ENCODE assay signal across 8 mouse cellular contexts in the genomic region with DNA sequence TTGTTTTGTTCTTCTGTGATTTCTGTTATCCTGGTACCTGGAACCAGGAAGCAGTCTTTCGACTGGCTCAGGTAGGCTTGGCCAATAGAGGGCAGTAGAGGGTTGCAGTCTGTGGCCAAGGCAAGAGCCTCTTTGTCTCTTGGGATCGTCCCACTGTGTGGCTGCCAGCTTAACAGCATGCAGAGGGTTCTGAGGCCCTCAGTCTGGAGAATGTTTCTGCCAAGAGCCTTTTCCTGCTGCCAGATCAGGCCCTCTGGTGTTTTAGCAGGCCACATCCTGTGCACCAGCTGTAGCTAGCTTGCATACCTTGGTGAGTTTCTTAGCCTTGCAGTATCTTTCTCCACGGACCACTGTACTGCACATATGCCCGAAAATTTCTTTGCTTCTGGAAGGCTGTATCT.
A peak's percentile ranks its signal among the peaks of the same experiment; 100 is the strongest.
DNase-seq lines count a peak whose midpoint lies in the region; ATAC-seq and TF ChIP-seq lines count a peak whose summit lies in the region.
"Had no signal": no experiment of that assay in that cellular context is flagged by ENCODE, and none has a peak within 500 bp of the region (broad histone marks: within the 10 kb centered on the region; RNA-seq: fewer than 3 reads in every experiment).

No protein-coding gene starts in this region.

- H3K36me3 ChIP-seq in intestine, embryonic 14.5 days (ENCODE audit: control insufficient read depth, insufficient read depth, low read length), result no peaks in the 10 kb centered on the region
- H3K36me3 ChIP-seq in midbrain, embryonic 10.5 days, result no peaks in the 10 kb centered on the region
- H3K36me3 ChIP-seq in small intestine, adult 2 months (ENCODE audit: control insufficient read depth, insufficient read depth, low read length), result no peaks in the 10 kb centered on the region

- H3K27ac ChIP-seq in intestine, embryonic 14.5 days (ENCODE audit: low read depth), result no peak overlapping the region
- H3K27ac ChIP-seq in midbrain, embryonic 10.5 days (replicated peaks), result peak overlapping the region; percentile 68; the same call in 1 of the 2 replicates
- H3K27ac ChIP-seq in small intestine, adult 2 months (ENCODE audit: insufficient read depth, low read depth, low read length), result no peak overlapping the region

- 39% methylated on average over 4 of the region's 4 CpGs for WGBS in intestine, embryonic 14.5 days
- WGBS in midbrain, embryonic 10.5 days, result 42% methylated on average over 4 of the region's 4 CpGs
- WGBS in small intestine, adult 2 months, result 28% methylated on average over 4 of the region's 4 CpGs

- ATAC-seq in common myeloid progenitor, adult 5-6 weeks (replicated peaks; ENCODE audit: low read depth, poor library complexity, severe bottlenecking), result peak; percentile 100
- no peak for ATAC-seq in intestine, embryonic 14.5 days (replicated peaks; ENCODE audit: low FRiP score, low TSS enrichment, low read depth)

- peak; percentile 26; the same call in 1 of the 2 replicates for TF ChIP-seq CTCF in small intestine, adult 2 months (IDR thresholded peaks at IDR 0.05; ENCODE audit: extremely low read depth, insufficient read length, insufficient replicate concordance, low read depth, low read length)

- no peak overlapping the region for H3K9ac ChIP-seq in intestine, embryonic 14.5 days (ENCODE audit: low read length)

- H3K4me1 ChIP-seq in intestine, embryonic 14.5 days (replicated peaks; ENCODE audit: control insufficient read depth, insufficient read depth, low read length), result no peaks in the 10 kb centered on the region
- H3K4me1 ChIP-seq in midbrain, embryonic 10.5 days, result peaks cover 3% of the 10 kb centered on the region
- H3K4me1 ChIP-seq in small intestine, adult 2 months (ENCODE audit: control insufficient read depth, insufficient read depth, insufficient read length, low read length), result no peaks in the 10 kb centered on the region

- intact Hi-C loops in gastrocnemius, postnatal 14 days (cut with DNase I; ENCODE audit: low total_unique reads), result no loop called here

- H3K27me3 ChIP-seq in intestine, embryonic 14.5 days (replicated peaks; ENCODE audit: control insufficient read depth, insufficient read depth, low read length), result no peaks in the 10 kb centered on the region
- H3K27me3 ChIP-seq in midbrain, embryonic 10.5 days (ENCODE audit: low read depth, poor library complexity, severe bottlenecking), result no peaks in the 10 kb centered on the region
- no peaks in the 10 kb centered on the region for H3K27me3 ChIP-seq in small intestine, adult 2 months (ENCODE audit: control insufficient read depth, insufficient read depth, low read length)

- DNase-seq in adrenal gland, postnatal 10 days, result peak; percentile 83
- peak; percentile 56 for DNase-seq in gastrocnemius, postnatal 14 days
- peak; percentile 72 for DNase-seq in intestine, embryonic 14.5 days (ENCODE audit: low spot score)
- peak; percentile 33 to 43 for DNase-seq in left cerebral cortex, adult 8-10 months (ENCODE audit: low spot score in 2 of 2)
- peak; percentile 75 for DNase-seq in midbrain, embryonic 10.5 days (ENCODE audit: low spot score)

- H3K4me3 ChIP-seq in intestine, embryonic 14.5 days (ENCODE audit: low read depth, low read length), result no peak overlapping the region
- no peak overlapping the region for H3K4me3 ChIP-seq in midbrain, embryonic 10.5 days
- no peak overlapping the region for H3K4me3 ChIP-seq in small intestine, adult 2 months (ENCODE audit: low read depth, low read length)
- H3K4me3 ChIP-seq: myocyte had no signal

- TF ChIP-seq POLR2A in small intestine, adult 2 months (IDR thresholded peaks at IDR 0.05; ENCODE audit: low read depth, low read length), result no peak

- H3K4me2 ChIP-seq in intestine, embryonic 14.5 days (ENCODE audit: low read length), result no peak overlapping the region

- H3K9me3 ChIP-seq in intestine, embryonic 14.5 days (ENCODE audit: control insufficient read depth, low read length), result no peaks in the 10 kb centered on the region
- no peaks in the 10 kb centered on the region for H3K9me3 ChIP-seq in midbrain, embryonic 10.5 days (replicated peaks)
